Mouse (Mus musculus): Measurements from ENCODE around the gene Elane. TPM values are rescaled to one million over a fixed set of nuclear protein-coding genes. Genes with fewer than 3 reads are reported as not detected.

Elane gene
- polyA plus RNA-seq, 1 experiment from 2014 or later: not detected

Small RNA genes within 50 kb of the gene (microRNA-seq; reads per million reads assigned to microRNA genes)
- gene Mir6910 (ENCODE audit: insufficient number of aligned reads): not detected

Other genes starting within 250 kb of the Elane start
- 9.4 and 9.9 TPM in 2 replicates for gene Shc2, start 248.3 kb upstream of the Elane start, polyA plus RNA-seq (2014; fragmentation: Nextera tagmentation; extraction: Ambion mirVana)
- not detected in 2 replicates for gene Odf3l2, start 240.5 kb upstream of the Elane start, polyA plus RNA-seq (2014; fragmentation: Nextera tagmentation; extraction: Ambion mirVana)
- 0.59 and 0.83 TPM in 2 replicates for gene Madcam1, start 221.7 kb upstream of the Elane start, polyA plus RNA-seq (2014; fragmentation: Nextera tagmentation; extraction: Ambion mirVana)
- 59.7 and 65.2 TPM in 2 replicates for gene Tpgs1, start 216.9 kb upstream of the Elane start, polyA plus RNA-seq (2014; fragmentation: Nextera tagmentation; extraction: Ambion mirVana)
- gene Cdc34, start 204.1 kb upstream of the Elane start, polyA plus RNA-seq (2014; fragmentation: Nextera tagmentation; extraction: Ambion mirVana): 180 and 185 TPM in 2 replicates
- 0.81 and 0.92 TPM in 2 replicates for gene Gzmm, start 197.2 kb upstream of the Elane start, polyA plus RNA-seq (2014; fragmentation: Nextera tagmentation; extraction: Ambion mirVana)
- gene Bsg, start 181.8 kb upstream of the Elane start, polyA plus RNA-seq (2014; fragmentation: Nextera tagmentation; extraction: Ambion mirVana): 551 and 582 TPM in 2 replicates
- 0.15 and 0.40 TPM in 2 replicates for gene Hcn2, start 169.6 kb upstream of the Elane start, polyA plus RNA-seq (2014; fragmentation: Nextera tagmentation; extraction: Ambion mirVana)
- 41.1 and 44.8 TPM in 2 replicates for gene Polrmt, start 139.7 kb upstream of the Elane start, polyA plus RNA-seq (2014; fragmentation: Nextera tagmentation; extraction: Ambion mirVana)
- gene Fgf22, start 131.2 kb upstream of the Elane start, polyA plus RNA-seq (2014; fragmentation: Nextera tagmentation; extraction: Ambion mirVana): 0.36 and 0.40 TPM in 2 replicates
- gene Rnf126, start 119.3 kb upstream of the Elane start, polyA plus RNA-seq (2014; fragmentation: Nextera tagmentation; extraction: Ambion mirVana): 118 TPM in 2 replicates
- gene Fstl3, start 109.0 kb upstream of the Elane start, polyA plus RNA-seq (2014; fragmentation: Nextera tagmentation; extraction: Ambion mirVana): 0.41 and 1.0 TPM in 2 replicates
- not detected in 2 replicates for gene Prss57, start 95.3 kb upstream of the Elane start, polyA plus RNA-seq (2014; fragmentation: Nextera tagmentation; extraction: Ambion mirVana)
- 140 and 157 TPM in 2 replicates for gene Palm, start 92.7 kb upstream of the Elane start, polyA plus RNA-seq (2014; fragmentation: Nextera tagmentation; extraction: Ambion mirVana)
- gene Misp, start 65.3 kb upstream of the Elane start, polyA plus RNA-seq (2014; fragmentation: Nextera tagmentation; extraction: Ambion mirVana): 0.39 and 0.99 TPM in 2 replicates
- 261 and 295 TPM in 2 replicates for gene Ptbp1, start 31.8 kb upstream of the Elane start, polyA plus RNA-seq (2014; fragmentation: Nextera tagmentation; extraction: Ambion mirVana)
- gene Prtn3, start 11.8 kb upstream of the Elane start, polyA plus RNA-seq (2014; fragmentation: Nextera tagmentation; extraction: Ambion mirVana): 13.0 and 13.3 TPM in 2 replicates
- gene Plppr3, start 11.6 kb upstream of the Elane start, polyA plus RNA-seq (2014; fragmentation: Nextera tagmentation; extraction: Ambion mirVana): 131 and 146 TPM in 2 replicates
- gene Cfd, start 4.6 kb downstream of the Elane start, polyA plus RNA-seq (2014; fragmentation: Nextera tagmentation; extraction: Ambion mirVana): not detected in 2 replicates
- 60.4 and 60.6 TPM in 2 replicates for gene Med16, start 22.7 kb downstream of the Elane start, polyA plus RNA-seq (2014; fragmentation: Nextera tagmentation; extraction: Ambion mirVana)
- gene Gm26602, start 24.6 kb downstream of the Elane start, polyA plus RNA-seq (2014; fragmentation: Nextera tagmentation; extraction: Ambion mirVana): 3.3 and 14.8 TPM in 2 replicates
- gene Kiss1r, start 30.7 kb downstream of the Elane start, polyA plus RNA-seq (2014; fragmentation: Nextera tagmentation; extraction: Ambion mirVana): 0.55 and 1.0 TPM in 2 replicates
- 135 and 145 TPM in 2 replicates for gene R3hdm4, start 35.0 kb downstream of the Elane start, polyA plus RNA-seq (2014; fragmentation: Nextera tagmentation; extraction: Ambion mirVana)
- 5.4 and 6.6 TPM in 2 replicates for gene Arid3a, start 40.8 kb downstream of the Elane start, polyA plus RNA-seq (2014; fragmentation: Nextera tagmentation; extraction: Ambion mirVana)
- gene Wdr18, start 73.9 kb downstream of the Elane start, polyA plus RNA-seq (2014; fragmentation: Nextera tagmentation; extraction: Ambion mirVana): 111 and 112 TPM in 2 replicates
- 0.29 and 0.33 TPM in 2 replicates for gene Grin3b, start 84.5 kb downstream of the Elane start, polyA plus RNA-seq (2014; fragmentation: Nextera tagmentation; extraction: Ambion mirVana)
- gene Tmem259, start 98.1 kb downstream of the Elane start, polyA plus RNA-seq (2014; fragmentation: Nextera tagmentation; extraction: Ambion mirVana): 17.8 and 18.6 TPM in 2 replicates
- gene Cnn2, start 102.3 kb downstream of the Elane start, polyA plus RNA-seq (2014; fragmentation: Nextera tagmentation; extraction: Ambion mirVana): 160 and 182 TPM in 2 replicates
- 3.4 and 3.9 TPM in 2 replicates for gene Abca7, start 110.2 kb downstream of the Elane start, polyA plus RNA-seq (2014; fragmentation: Nextera tagmentation; extraction: Ambion mirVana)
- 4.6 and 4.9 TPM in 2 replicates for gene Arhgap45, start 130.4 kb downstream of the Elane start, polyA plus RNA-seq (2014; fragmentation: Nextera tagmentation; extraction: Ambion mirVana)
- gene Polr2e, start 153.5 kb downstream of the Elane start, polyA plus RNA-seq (2014; fragmentation: Nextera tagmentation; extraction: Ambion mirVana): 217 and 243 TPM in 2 replicates
- 506 and 516 TPM in 2 replicates for gene Gpx4, start 160.9 kb downstream of the Elane start, polyA plus RNA-seq (2014; fragmentation: Nextera tagmentation; extraction: Ambion mirVana)
- gene Sbno2, start 219.3 kb downstream of the Elane start, polyA plus RNA-seq (2014; fragmentation: Nextera tagmentation; extraction: Ambion mirVana): 12.5 and 13.6 TPM in 2 replicates
- gene Stk11, start 229.6 kb downstream of the Elane start, polyA plus RNA-seq (2014; fragmentation: Nextera tagmentation; extraction: Ambion mirVana): 26.5 and 31.6 TPM in 2 replicates

All from forebrain, embryonic 11.5 days (tissue).